Mouse (Mus musculus): ENCODE results near the gene Igsf9b.

- TF ChIP-seq JUN (IDR thresholded peaks at IDR 0.05; ENCODE audit: insufficient read depth, low read depth, low read length) (no peak), POLR2A (IDR thresholded peaks at IDR 0.05; ENCODE audit: low read depth, low read length) (no peak), RAD21 (IDR thresholded peaks at IDR 0.05; ENCODE audit: low read depth, low read length) (no peak), ZNF384 (IDR thresholded peaks at IDR 0.05; ENCODE audit: low read depth, low read length) (no peak), CTCF (conservative IDR thresholded peaks at IDR 0.05 in 1 of 2, IDR thresholded peaks at IDR 0.05 in 1 of 2; ENCODE audit: low read depth in 2 of 2, low read length in 2 of 2) (no peak), IRF4 (IDR thresholded peaks at IDR 0.05; ENCODE audit: low read depth, low read length) (no peak), CHD2 (IDR thresholded peaks at IDR 0.05; ENCODE audit: low read length) (no peak), MEF2A (IDR thresholded peaks at IDR 0.05; ENCODE audit: borderline replicate concordance, low read depth, low read length) (no peak), SMC3 (IDR thresholded peaks at IDR 0.05; ENCODE audit: low read depth, low read length) (no peak), MAX (IDR thresholded peaks at IDR 0.05; ENCODE audit: low read length) (no peak)
Measured at GRCm38 (mm10) chr9:27367231-27367630, 68.2 kb downstream of the Igsf9b start.

All from CH12.LX (cell line).